Mouse (Mus musculus): ENCODE results near the gene Agbl4.

The Agbl4 gene

GRCm38 (mm10) chr4:111399784-111400183, 1002.3 kb downstream of the Agbl4 start:
- DNase-seq (ENCODE audit: low spot score): no peak

- DNase-seq (ENCODE audit: low spot score): no peak
These were observed 1003.2 kb downstream of the Agbl4 start for GRCm38 (mm10) chr4:111400676-111401075.

GRCm38 (mm10) chr4:111403243-111403642, 1005.8 kb downstream of the Agbl4 start:
- no peak for DNase-seq (ENCODE audit: low spot score)

- no peak for DNase-seq (ENCODE audit: low spot score)
These were observed 1013.3 kb downstream of the Agbl4 start for GRCm38 (mm10) chr4:111410731-111411130.

GRCm38 (mm10) chr4:111414399-111414798, 1016.9 kb downstream of the Agbl4 start:
- no peak for DNase-seq (ENCODE audit: low spot score)

- DNase-seq (ENCODE audit: low spot score): peak; percentile 51
These were observed 1017.5 kb downstream of the Agbl4 start, which contains the start of gene Bend5 for GRCm38 (mm10) chr4:111414818-111415488. Bend5 (plus strand) TSS chr4:111415006.

GRCm38 (mm10) chr4:111416126-111416525, 1018.7 kb downstream of the Agbl4 start:
- DNase-seq (ENCODE audit: low spot score): no peak

- DNase-seq (ENCODE audit: low spot score): no peak
These were observed 1019.1 kb downstream of the Agbl4 start for GRCm38 (mm10) chr4:111416551-111416950.

GRCm38 (mm10) chr4:111417716-111418115, 1020.3 kb downstream of the Agbl4 start:
- DNase-seq (ENCODE audit: low spot score): no peak

- DNase-seq (ENCODE audit: low spot score): no peak
These were observed 1022.0 kb downstream of the Agbl4 start for GRCm38 (mm10) chr4:111419476-111419875.

GRCm38 (mm10) chr4:111420031-111420430, 1022.6 kb downstream of the Agbl4 start:
- no peak for DNase-seq (ENCODE audit: low spot score)

GRCm38 (mm10) chr4:111420955-111421354, 1023.5 kb downstream of the Agbl4 start:
- no peak for DNase-seq (ENCODE audit: low spot score)

- no peak for DNase-seq (ENCODE audit: low spot score)
These were observed 1024.3 kb downstream of the Agbl4 start for GRCm38 (mm10) chr4:111421785-111422184.

- no peak for DNase-seq (ENCODE audit: low spot score)
These were observed 1027.0 kb downstream of the Agbl4 start for GRCm38 (mm10) chr4:111424371-111424950.

- no peak for DNase-seq (ENCODE audit: low spot score)
These were observed 1027.7 kb downstream of the Agbl4 start for GRCm38 (mm10) chr4:111425170-111425569.

GRCm38 (mm10) chr4:111431186-111431585, 1033.7 kb downstream of the Agbl4 start:
- DNase-seq (ENCODE audit: low spot score): no peak

GRCm38 (mm10) chr4:111432013-111432412, 1034.6 kb downstream of the Agbl4 start:
- no peak for DNase-seq (ENCODE audit: low spot score)

- DNase-seq (ENCODE audit: low spot score): no peak
These were observed 1035.0 kb downstream of the Agbl4 start for GRCm38 (mm10) chr4:111432417-111432816.

GRCm38 (mm10) chr4:111441709-111442108, 1044.2 kb downstream of the Agbl4 start:
- no peak for DNase-seq (ENCODE audit: low spot score)

- DNase-seq (ENCODE audit: low spot score): peak; percentile 16
These were observed 1045.2 kb downstream of the Agbl4 start for GRCm38 (mm10) chr4:111442435-111443238.

- no peak for DNase-seq (ENCODE audit: low spot score)
These were observed 1046.6 kb downstream of the Agbl4 start for GRCm38 (mm10) chr4:111443906-111444615.

- DNase-seq (ENCODE audit: low spot score): no peak
These were observed 1047.2 kb downstream of the Agbl4 start for GRCm38 (mm10) chr4:111444616-111445160.
